Mouse (Mus musculus) left cerebral cortex, postnatal 25 days (tissue): ENCODE measurements at regions not wholly inside any gene's neighbourhood (a gene's known extent, or its start where the extent isn't known, plus 50 kb on each side); places are given as distances from the start of the nearest gene placed in this dataset.
A peak's percentile ranks its signal among the peaks of the same experiment; 100 is the strongest.

Experiments
- DNase-seq, 2 experiments: peaks; one replicate each; pipeline ENCODE4 v3.0.0; 2022; ENCODE audit warnings: low spot score in 2 of 2, mixed read lengths in 1 of 2
- intact Hi-C: fragments of 180-260 bp; cut with DNase I; formaldehyde crosslinking; loops from one replicate; pipeline ENCODE4 v1.15.1; 2025

DNA sequence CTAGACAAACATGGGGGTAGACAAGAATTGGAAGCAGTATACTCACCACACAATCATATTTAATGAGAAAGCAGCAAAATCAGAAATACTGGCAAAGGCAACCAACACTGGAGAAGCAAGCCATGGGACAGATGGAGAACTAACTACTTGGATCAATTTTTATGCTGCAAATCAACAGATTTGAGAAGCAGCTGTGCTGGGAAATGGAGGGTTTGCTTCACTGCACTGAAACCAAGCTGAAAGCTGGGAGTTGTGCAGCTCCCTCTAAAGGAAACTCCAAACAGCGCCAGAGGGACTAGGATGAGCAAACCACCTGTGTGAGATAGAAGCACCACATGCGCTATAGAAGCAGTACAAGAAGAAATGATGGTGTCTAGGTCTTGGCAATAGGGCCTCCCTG is 1246.0 kb downstream of the Lrfn5 start:
- DNase-seq: peak; percentile 1 to 17
- intact Hi-C loops: no loop called here

- no peak for DNase-seq
- intact Hi-C loops: no loop called here
These were observed 1246.9 kb downstream of the Lrfn5 start for GRCm38 (mm10) chr12:62769895-62770294.

DNA sequence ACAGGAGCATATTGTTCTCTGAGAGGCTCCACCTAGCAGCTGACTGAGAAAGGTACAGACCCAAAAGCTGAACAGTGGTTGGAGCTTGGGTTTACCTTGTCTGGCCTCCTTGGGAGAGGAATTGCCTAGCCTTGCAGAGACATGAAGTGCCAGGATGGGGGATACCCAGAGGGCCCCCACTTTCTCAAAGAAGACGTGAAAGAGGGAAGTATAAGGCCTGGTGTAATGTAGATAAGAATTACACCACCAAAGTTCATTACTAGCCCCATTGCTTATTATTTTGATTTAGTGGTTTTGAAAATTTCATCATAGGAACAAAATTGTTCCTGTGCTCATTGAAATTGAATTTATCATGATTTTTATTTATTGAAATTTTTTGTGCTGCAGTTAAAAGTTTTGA is 1253.0 kb downstream of the Lrfn5 start:
- DNase-seq: no peak
- intact Hi-C loops: no loop called here

GRCm38 (mm10) chr12:62812781-62813180 is 1289.8 kb downstream of the Lrfn5 start:
- intact Hi-C loops: no loop called here

More at GRCm38 (mm10) chr12:62812781-62813180, 1289.8 kb downstream of the Lrfn5 start:
- DNase-seq: peak in 1 of 2 experiments; percentile 2
